Mouse (Mus musculus) forelimb bud, embryonic 11.5 days (tissue): Measurements from ENCODE around the gene Sdhaf3.

Experiments
- DNase-seq: peaks from one replicate; pipeline ENCODE4 v3.0.0-alpha.2; 2012; ENCODE audit warnings: low read depth, low spot score

Sdhaf3 gene

DNA sequence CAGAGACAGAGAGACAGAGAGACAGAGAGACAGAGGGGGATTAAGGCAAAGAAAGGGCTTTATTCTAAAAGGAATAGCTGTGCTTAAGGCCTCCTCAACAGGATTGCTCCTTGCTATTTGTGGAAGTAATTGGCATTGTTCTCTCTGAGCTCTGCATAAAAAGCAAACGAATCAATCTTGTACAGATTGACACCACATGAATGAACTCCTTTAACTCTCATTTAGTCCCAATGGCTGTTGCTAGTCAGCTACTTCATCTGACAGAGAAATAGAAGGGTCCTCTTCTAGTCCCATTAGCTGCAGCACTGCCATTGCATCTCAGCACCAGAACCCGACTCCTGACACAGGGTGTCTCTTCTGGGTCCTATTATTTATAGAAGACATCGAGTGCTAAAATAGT is 113.0 kb downstream of the Sdhaf3 start:
- DNase-seq: no peak

DNA sequence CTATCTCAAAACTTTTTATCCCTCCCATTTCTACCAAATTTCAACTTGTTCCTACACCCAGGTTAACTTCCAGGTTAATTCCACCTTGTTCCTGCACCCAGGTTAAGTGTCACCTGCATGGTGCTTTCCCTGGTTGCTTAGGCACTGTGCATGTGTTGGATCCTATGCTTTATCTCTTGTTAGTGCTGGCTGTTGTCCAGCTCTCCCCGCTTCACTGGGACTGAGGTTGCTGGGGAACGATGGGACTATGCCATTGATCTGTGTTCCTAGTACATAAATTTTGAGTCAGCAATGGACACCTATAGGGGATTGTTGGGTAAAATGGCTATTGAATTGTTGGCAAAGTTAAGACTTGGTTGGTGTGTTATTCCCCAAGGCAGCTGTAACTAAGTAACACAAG is 113.7 kb downstream of the Sdhaf3 start:
- DNase-seq: no peak

DNA sequence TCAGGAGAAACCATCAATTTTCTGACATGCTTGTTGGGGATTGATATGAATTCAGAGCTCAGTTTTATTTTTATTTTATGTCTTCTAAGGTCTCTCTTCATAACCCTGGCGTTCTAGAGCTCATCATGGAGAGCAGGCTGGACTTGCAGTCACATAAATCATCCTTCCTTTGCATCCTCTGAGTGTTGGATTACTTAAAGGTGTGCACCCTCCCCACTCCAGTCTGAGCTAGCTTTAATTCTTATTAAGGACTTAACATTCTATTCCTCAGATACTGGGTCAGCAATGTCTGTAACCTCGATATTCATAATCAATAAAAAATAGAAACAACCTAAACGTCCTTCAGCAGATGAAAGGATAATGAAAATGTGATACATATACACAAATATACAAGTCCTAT is 126.2 kb downstream of the Sdhaf3 start:
- DNase-seq: no peak

GRCm38 (mm10) chr6:7082467-7083259 is 126.9 kb downstream of the Sdhaf3 start:
- DNase-seq: no peak

DNA sequence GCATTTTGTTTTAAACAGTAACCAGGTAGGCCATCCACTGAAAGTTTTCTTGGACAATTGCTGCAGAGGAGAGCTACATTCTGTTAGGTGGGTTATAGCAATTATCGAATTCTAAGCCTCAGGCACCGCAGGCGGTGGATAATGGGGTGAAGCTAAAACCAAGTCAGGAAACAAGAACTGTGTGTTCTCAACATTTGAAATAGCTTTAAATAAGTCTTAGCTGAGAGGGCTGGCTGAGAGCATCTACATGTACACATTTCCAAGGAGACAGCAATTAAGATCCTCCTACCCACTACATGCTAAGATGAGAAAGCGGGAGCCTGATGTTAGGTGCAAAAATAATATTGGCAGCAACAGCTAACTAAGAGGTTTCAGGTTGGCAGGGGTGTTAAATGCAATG is 127.9 kb downstream of the Sdhaf3 start:
- DNase-seq: no peak

GRCm38 (mm10) chr6:7084370-7084769 is 128.6 kb downstream of the Sdhaf3 start:
- no peak for DNase-seq

GRCm38 (mm10) chr6:7085506-7085905 is 129.7 kb downstream of the Sdhaf3 start:
- no peak for DNase-seq

DNA sequence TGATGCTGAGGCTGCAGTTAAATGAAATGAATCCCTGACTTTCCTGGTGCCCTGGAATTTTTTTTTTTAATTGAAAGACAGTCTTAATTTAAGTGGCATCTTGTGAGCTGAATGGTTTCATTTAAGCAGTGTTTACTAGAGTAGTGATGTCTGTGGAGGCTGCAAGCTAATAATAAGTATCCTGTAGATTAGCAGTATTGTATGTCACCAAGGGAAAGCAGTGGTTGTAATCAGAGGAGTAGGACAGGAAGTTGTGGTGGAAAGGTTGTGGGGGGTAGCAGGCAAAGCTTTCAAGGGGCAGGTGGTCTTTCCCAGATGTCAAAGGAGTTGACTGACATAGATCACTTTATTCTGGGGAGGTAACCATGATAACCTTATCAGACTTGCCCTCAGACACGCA is 136.3 kb downstream of the Sdhaf3 start:
- no peak for DNase-seq
